Mouse (Mus musculus) cerebellum, postnatal 36 days (tissue): ENCODE measurements at regions not wholly inside any gene's neighbourhood (a gene's known extent, or its start where the extent isn't known, plus 50 kb on each side); places are given as distances from the start of the nearest gene placed in this dataset.
A peak's percentile ranks its signal among the peaks of the same experiment; 100 is the strongest.

Experiments
- DNase-seq, 2 experiments: peaks; one replicate each; pipeline ENCODE4 v3.0.0; 2021 to 2022; ENCODE audit warnings: mixed read lengths in 2 of 2

GRCm38 (mm10) chr9:67610696-67611095, 51.2 kb upstream of the Tln2 start:
- DNase-seq, result no peak

- no peak for DNase-seq
Observed at GRCm38 (mm10) chr9:67611676-67612075, 52.2 kb upstream of the Tln2 start.

GRCm38 (mm10) chr9:67612101-67612500, 52.6 kb upstream of the Tln2 start:
- DNase-seq, result no peak

GRCm38 (mm10) chr9:67614068-67614727, 54.7 kb upstream of the Tln2 start:
- DNase-seq, result no peak

- DNase-seq, result no peak
Observed at GRCm38 (mm10) chr9:67616207-67616606, 56.7 kb upstream of the Tln2 start.

GRCm38 (mm10) chr9:67617341-67618217, 58.1 kb upstream of the Tln2 start:
- peak; percentile 20 to 27 for DNase-seq

GRCm38 (mm10) chr9:67620945-67621344, 61.4 kb upstream of the Tln2 start:
- no peak for DNase-seq

- DNase-seq, result no peak
Observed at GRCm38 (mm10) chr9:67627196-67627595, 67.7 kb upstream of the Tln2 start.

- no peak for DNase-seq
Observed at GRCm38 (mm10) chr9:67629624-67630023, 70.1 kb upstream of the Tln2 start.

- DNase-seq, result no peak
Observed at GRCm38 (mm10) chr9:67630173-67630572, 70.7 kb upstream of the Tln2 start.

GRCm38 (mm10) chr9:67631741-67632243, 72.3 kb upstream of the Tln2 start:
- no peak for DNase-seq

- peak; percentile 11 to 12 for DNase-seq
Observed at GRCm38 (mm10) chr9:67632521-67633025, 73.1 kb upstream of the Tln2 start.

- DNase-seq, result peak; percentile 24 to 37
Observed at GRCm38 (mm10) chr9:67633026-67633741, 73.7 kb upstream of the Tln2 start.

GRCm38 (mm10) chr9:67633761-67634441, 74.4 kb upstream of the Tln2 start:
- peak; percentile 71 to 77 for DNase-seq

- DNase-seq, result no peak
Observed at GRCm38 (mm10) chr9:67646820-67647219, 87.3 kb upstream of the Tln2 start.

- DNase-seq, result no peak
Observed at GRCm38 (mm10) chr9:67664773-67665172, 94.5 kb upstream of the C2cd4b start.

GRCm38 (mm10) chr9:67670261-67671020, 88.8 kb upstream of the C2cd4b start:
- no peak for DNase-seq

- DNase-seq, result no peak
Observed at GRCm38 (mm10) chr9:67676906-67677305, 82.3 kb upstream of the C2cd4b start.

- DNase-seq, result peak; percentile 62 to 63
Observed at GRCm38 (mm10) chr9:67683367-67683766, 75.9 kb upstream of the C2cd4b start.

- DNase-seq, result no peak
Observed at GRCm38 (mm10) chr9:67692396-67692795, 66.8 kb upstream of the C2cd4b start.

GRCm38 (mm10) chr9:67693716-67694115, 65.5 kb upstream of the C2cd4b start:
- DNase-seq, result no peak

GRCm38 (mm10) chr9:67698796-67699195, 60.4 kb upstream of the C2cd4b start:
- DNase-seq, result no peak
